Mouse (Mus musculus): ENCODE results near the gene Wipf3.

DNA sequence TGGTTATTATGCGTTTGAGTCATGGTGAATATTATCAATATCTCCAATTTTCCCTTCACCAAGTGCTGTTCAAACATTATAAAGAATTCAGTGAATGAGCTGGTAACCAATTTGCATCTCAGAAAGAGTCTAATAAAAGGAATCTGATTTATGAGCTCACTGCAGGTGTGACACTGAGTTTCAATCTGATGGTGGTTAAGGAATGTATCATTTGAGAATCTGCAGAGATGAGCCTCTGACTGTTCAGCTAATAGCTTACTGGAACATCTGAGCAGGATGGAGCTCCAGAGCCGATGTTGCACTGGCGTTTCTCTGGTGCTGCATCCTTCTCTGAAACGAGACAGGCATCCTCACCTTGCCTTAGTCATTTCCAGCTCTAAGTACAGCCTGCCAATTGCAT is 17.9 kb downstream of the Wipf3 start:
- TF ChIP-seq POLR2A (IDR thresholded peaks at IDR 0.05; ENCODE audit: low read depth, low read length) (no peak), CTCF (conservative IDR thresholded peaks at IDR 0.05; ENCODE audit: insufficient read depth, insufficient read length, low read depth, low read length) (no peak)
